10 mouse cellular contexts compared by ENCODE assay signal in the genomic region with DNA sequence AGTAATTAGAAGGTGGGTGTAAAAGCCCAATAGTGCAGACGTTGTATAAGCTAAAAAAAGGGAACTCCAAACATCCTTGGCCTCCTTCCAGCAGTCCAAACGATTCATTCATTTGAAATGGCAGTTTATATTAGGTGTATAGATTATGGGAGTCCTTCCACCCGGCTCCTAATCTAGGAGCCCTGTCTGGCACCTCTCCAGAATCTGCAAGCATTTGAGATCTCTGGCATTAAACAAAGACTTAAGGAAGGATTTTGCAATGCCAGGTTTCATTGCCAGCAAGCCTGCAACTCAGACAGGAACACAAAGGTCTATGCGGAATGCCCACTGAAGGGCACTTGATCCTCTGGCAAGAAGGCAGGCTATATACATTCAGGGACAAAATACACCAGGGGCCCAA. TPM values are rescaled to one million over a fixed set of nuclear protein-coding genes. Genes with fewer than 3 reads are reported as not detected.
DNase-seq lines count a peak whose midpoint lies in the region; ATAC-seq and TF ChIP-seq lines count a peak whose summit lies in the region.
"Had no signal": no experiment of that assay in that cellular context is flagged by ENCODE, and none has a peak within 500 bp of the region (broad histone marks: within the 10 kb centered on the region; RNA-seq: fewer than 3 reads in every experiment).

No protein-coding gene starts in this region.

- DNase-seq in forebrain, embryonic 11.5 days (ENCODE audit: low spot score), result no peak
- peak; percentile 15 for DNase-seq in midbrain, postnatal 0 days (ENCODE audit: low spot score)
- DNase-seq in midbrain, embryonic 10.5 days (ENCODE audit: low spot score), result no peak
- peak; percentile 86 for DNase-seq in fat pad, adult 2 months (ENCODE audit: extremely low read depth, low read depth, low spot score)
- no peak for DNase-seq in left cerebral cortex, adult 8-10 months (ENCODE audit: low spot score in 2 of 2)
- no peak for DNase-seq in c-Kit-positive CD71-positive TER-119-positive erythroid progenitor cells, embryonic 14.5 days (ENCODE audit: low spot score)
- DNase-seq: kidney, adult 18-20 months; liver, embryonic 13.5 days had no signal

- peaks cover 35% of the 10 kb centered on the region for H3K4me1 ChIP-seq in forebrain, embryonic 13.5 days
- H3K4me1 ChIP-seq in forebrain, embryonic 11.5 days (replicated peaks; ENCODE audit: control insufficient read depth, insufficient read depth, low read length), result peaks cover 15% of the 10 kb centered on the region; the same call in 1 of the 2 replicates
- H3K4me1 ChIP-seq in midbrain, postnatal 0 days (ENCODE audit: insufficient read depth, low read length), result no peaks in the 10 kb centered on the region; the same call in 1 of the 2 replicates
- H3K4me1 ChIP-seq in midbrain, embryonic 10.5 days, result peaks cover 21% of the 10 kb centered on the region
- peaks cover 33% of the 10 kb centered on the region for H3K4me1 ChIP-seq in stomach, embryonic 15.5 days

- H3K9ac ChIP-seq in forebrain, embryonic 13.5 days, result no peak overlapping the region
- H3K9ac ChIP-seq in forebrain, embryonic 11.5 days (ENCODE audit: low read length), result no peak overlapping the region
- no peak overlapping the region for H3K9ac ChIP-seq in midbrain, postnatal 0 days (replicated peaks; ENCODE audit: low read length, poor library complexity, severe bottlenecking)
- no peak overlapping the region for H3K9ac ChIP-seq in stomach, embryonic 15.5 days
- H3K9ac ChIP-seq: liver, embryonic 13.5 days had no signal

- peak; percentile 22; the same call in 1 of the 2 replicates for ATAC-seq in forebrain, embryonic 13.5 days
- ATAC-seq in forebrain, embryonic 11.5 days (replicated peaks; ENCODE audit: low FRiP score), result no peak
- ATAC-seq in midbrain, postnatal 0 days (ENCODE audit: low FRiP score), result no peak
- no peak for ATAC-seq in stomach, embryonic 15.5 days (ENCODE audit: insufficient read depth, low FRiP score, low read depth)

- 25% methylated on average over 4 of the region's 4 CpGs for WGBS in forebrain, embryonic 13.5 days
- WGBS in forebrain, embryonic 11.5 days, result 63% methylated on average over 4 of the region's 4 CpGs
- 47% methylated on average over 4 of the region's 4 CpGs for WGBS in midbrain, postnatal 0 days
- 87% methylated on average over 4 of the region's 4 CpGs for WGBS in midbrain, embryonic 10.5 days
- 19% methylated on average over 4 of the region's 4 CpGs for WGBS in stomach, embryonic 15.5 days

- no peaks in the 10 kb centered on the region for H3K9me3 ChIP-seq in forebrain, embryonic 13.5 days (replicated peaks)
- H3K9me3 ChIP-seq in forebrain, embryonic 11.5 days (ENCODE audit: control insufficient read depth, low read length), result no peaks in the 10 kb centered on the region
- H3K9me3 ChIP-seq in midbrain, postnatal 0 days (ENCODE audit: low read length), result no peaks in the 10 kb centered on the region
- H3K9me3 ChIP-seq in midbrain, embryonic 10.5 days (replicated peaks), result no peaks in the 10 kb centered on the region
- no peaks in the 10 kb centered on the region for H3K9me3 ChIP-seq in stomach, embryonic 15.5 days
- H3K9me3 ChIP-seq: liver, embryonic 13.5 days had no signal

- H3K36me3 ChIP-seq in forebrain, embryonic 13.5 days (ENCODE audit: poor library complexity, severe bottlenecking), result no peaks in the 10 kb centered on the region
- no peaks in the 10 kb centered on the region for H3K36me3 ChIP-seq in forebrain, embryonic 11.5 days (ENCODE audit: control insufficient read depth, insufficient read depth, low read length)
- H3K36me3 ChIP-seq in midbrain, postnatal 0 days (ENCODE audit: insufficient read depth, low read length), result no peaks in the 10 kb centered on the region
- H3K36me3 ChIP-seq in midbrain, embryonic 10.5 days, result peaks cover 12% of the 10 kb centered on the region; the same call in 1 of the 2 replicates
- H3K36me3 ChIP-seq in stomach, embryonic 15.5 days, result no peaks in the 10 kb centered on the region
- H3K36me3 ChIP-seq: liver, embryonic 13.5 days had no signal

- peak overlapping the region; percentile 69; the same call in 1 of the 2 replicates for H3K27ac ChIP-seq in forebrain, embryonic 13.5 days
- H3K27ac ChIP-seq in forebrain, embryonic 11.5 days (ENCODE audit: low read depth, low read length), result no peak overlapping the region
- no peak overlapping the region for H3K27ac ChIP-seq in midbrain, postnatal 0 days (ENCODE audit: low read depth, low read length)
- no peak overlapping the region for H3K27ac ChIP-seq in midbrain, embryonic 10.5 days (replicated peaks)
- peak overlapping the region; percentile 71 for H3K27ac ChIP-seq in stomach, embryonic 15.5 days
- H3K27ac ChIP-seq: liver, embryonic 13.5 days had no signal

- TF ChIP-seq CTCF in midbrain, postnatal 0 days (IDR thresholded peaks at IDR 0.05), result no peak

- H3K4me3 ChIP-seq in forebrain, embryonic 13.5 days, result no peak overlapping the region
- no peak overlapping the region for H3K4me3 ChIP-seq in forebrain, embryonic 11.5 days (ENCODE audit: low read depth, low read length)
- H3K4me3 ChIP-seq in midbrain, postnatal 0 days (ENCODE audit: low read depth, low read length), result no peak overlapping the region
- H3K4me3 ChIP-seq in midbrain, embryonic 10.5 days, result no peak overlapping the region
- no peak overlapping the region for H3K4me3 ChIP-seq in stomach, embryonic 15.5 days (replicated peaks)
- H3K4me3 ChIP-seq: liver, embryonic 13.5 days had no signal

- H3K4me2 ChIP-seq in forebrain, embryonic 13.5 days, result no peak overlapping the region
- H3K4me2 ChIP-seq in forebrain, embryonic 11.5 days (ENCODE audit: low read depth, low read length, severe bottlenecking), result no peak overlapping the region
- H3K4me2 ChIP-seq in midbrain, postnatal 0 days (ENCODE audit: low read depth, low read length, poor library complexity, severe bottlenecking), result no peak overlapping the region
- H3K4me2 ChIP-seq in stomach, embryonic 15.5 days, result no peak overlapping the region
- H3K4me2 ChIP-seq: liver, embryonic 13.5 days had no signal

- no peaks in the 10 kb centered on the region for H3K27me3 ChIP-seq in forebrain, embryonic 13.5 days
- H3K27me3 ChIP-seq in forebrain, embryonic 11.5 days (ENCODE audit: control insufficient read depth, insufficient read depth, low read length), result no peaks in the 10 kb centered on the region
- H3K27me3 ChIP-seq in midbrain, postnatal 0 days (ENCODE audit: insufficient read depth, low read length), result no peaks in the 10 kb centered on the region
- H3K27me3 ChIP-seq in midbrain, embryonic 10.5 days (ENCODE audit: low read depth, poor library complexity, severe bottlenecking), result no peaks in the 10 kb centered on the region
- no peaks in the 10 kb centered on the region for H3K27me3 ChIP-seq in stomach, embryonic 15.5 days (replicated peaks)
- H3K27me3 ChIP-seq: liver, embryonic 13.5 days had no signal

RNA-seq across cellular contexts. Expression of a gene that starts 15.2 kb away (rescaled TPM):
- not detected in 2 replicates for polyA plus RNA-seq in forebrain, embryonic 13.5 days (2015; fragmentation: Nextera tagmentation; extraction: Ambion mirVana)
- polyA plus RNA-seq in forebrain, embryonic 11.5 days (2014; fragmentation: Nextera tagmentation; extraction: Ambion mirVana), result not detected in 2 replicates
- not detected in 2 replicates for total RNA-seq in midbrain, postnatal 0 days (2014; rRNA removed)
- not detected in 2 replicates for polyA plus RNA-seq in midbrain, postnatal 0 days (2015; fragmentation: Nextera tagmentation; extraction: Ambion mirVana)
- not detected in 2 replicates for polyA plus RNA-seq in midbrain, embryonic 10.5 days (2016; fragmentation: Nextera tagmentation; extraction: Ambion mirVana)
- not detected in 2 replicates for polyA plus RNA-seq in stomach, embryonic 15.5 days (2015; fragmentation: Nextera tagmentation; extraction: Ambion mirVana)
- not detected for total RNA-seq in left cerebral cortex, adult 8-10 months (2022)
- polyA plus RNA-seq: liver, embryonic 13.5 days had no signal

Comparison
In these comparisons a context has a peak if more than half of its experiments do, and no peak if none do; other contexts are left out.
1. H3K27ac ChIP-seq: peak in forebrain, embryonic 13.5 days (single experiment) and stomach, embryonic 15.5 days (single experiment); none in forebrain, embryonic 11.5 days (single experiment), midbrain, postnatal 0 days (single experiment) and midbrain, embryonic 10.5 days (single experiment).
2. DNase-seq: peak in midbrain, postnatal 0 days (single experiment) and fat pad, adult 2 months (single experiment); none in forebrain, embryonic 11.5 days (single experiment), midbrain, embryonic 10.5 days (single experiment), left cerebral cortex, adult 8-10 months (0 of 2) and c-Kit-positive CD71-positive TER-119-positive erythroid progenitor cells, embryonic 14.5 days (single experiment).